Mouse (Mus musculus) CH12.LX (cell line): ENCODE results near the gene Phc1. TPM values are rescaled to one million over a fixed set of nuclear protein-coding genes. Genes with fewer than 3 reads are reported as not detected.

ENCODE experiments used
- DNase-seq: peaks from one replicate; pipeline ENCODE4 v3.0.0-alpha.2; 2013; ENCODE audit errors: extremely low read depth
- H3K27ac ChIP-seq: 2 replicates; pipeline ENCODE4 v1.5.1; 2012; ENCODE audit warnings: low read depth, mild to moderate bottlenecking, control low read depth, moderate library complexity; ENCODE audit not compliant: insufficient read depth
- H3K27me3 ChIP-seq: replicated peaks from 2 replicates; pipeline ENCODE3; 2012; ENCODE audit warnings: inconsistent platforms
- H3K36me3 ChIP-seq, 2 experiments: replicated peaks in 1 of 2; 2 replicates each; pipeline versions ENCODE3 to v1.6.1; 2012; ENCODE audit warnings: inconsistent platforms in 1 of 2, low read length in 1 of 2, mild to moderate bottlenecking in 1 of 2, mixed read lengths in 1 of 2, moderate library complexity in 1 of 2; ENCODE audit not compliant: control insufficient read depth in 1 of 2, insufficient read depth in 1 of 2
- H3K4me1 ChIP-seq, 2 experiments: 2 replicates each; pipeline ENCODE4 v1.6.1; 2012; ENCODE audit warnings: inconsistent platforms in 1 of 2, moderate library complexity in 1 of 2; ENCODE audit not compliant: insufficient read depth in 2 of 2, control insufficient read depth in 1 of 2
- H3K4me2 ChIP-seq: 2 replicates; pipeline ENCODE4 v1.6.1; 2012; ENCODE audit warnings: low read depth, mild to moderate bottlenecking, control low read depth; ENCODE audit not compliant: poor library complexity, insufficient read depth, severe bottlenecking
- H3K4me3 ChIP-seq, 3 experiments: fragments of 150-350 bp in 1 of 3; sonication (generic) in 1 of 3; replicated peaks in 1 of 3; 2 replicates each; pipeline versions ENCODE3 to v1.5.1; 2011 to 2012; ENCODE audit warnings: low read depth in 2 of 3, low read length in 2 of 3, mild to moderate bottlenecking in 2 of 3, moderate library complexity in 2 of 3, control low read depth in 1 of 3, improper control_type of control experiment in 1 of 3, inconsistent platforms in 1 of 3, mixed read lengths in 1 of 3; ENCODE audit not compliant: poor library complexity in 1 of 3
- H3K79me2 ChIP-seq: replicated peaks from 2 replicates; pipeline ENCODE4 v1.6.1; 2012; ENCODE audit warnings: mild to moderate bottlenecking, moderate library complexity; ENCODE audit not compliant: control insufficient read depth, poor library complexity, insufficient read depth, severe bottlenecking; ENCODE audit errors: extremely low read depth
- H3K9ac ChIP-seq: 2 replicates; pipeline ENCODE4 v1.6.1; 2012; ENCODE audit warnings: low read depth, mild to moderate bottlenecking, control low read depth, moderate library complexity; ENCODE audit not compliant: insufficient read depth
- H3K9me3 ChIP-seq: replicated peaks from 2 replicates; pipeline ENCODE3; 2012; ENCODE audit warnings: low read length, inconsistent platforms, mixed read lengths
- BHLHE40 ChIP-seq: IDR thresholded peaks from 2 replicates; pipeline ENCODE4 v1.6.1; 2011; ENCODE audit warnings: mild to moderate bottlenecking, low read depth, low read length, improper control_type of control experiment
- CHD1 ChIP-seq: IDR thresholded peaks from 2 replicates; pipeline ENCODE4 v1.6.1; 2012; ENCODE audit warnings: low read depth, low read length, improper control_type of control experiment, inconsistent platforms
- CHD2 ChIP-seq: IDR thresholded peaks from 2 replicates; pipeline ENCODE4 v1.6.1; 2011; ENCODE audit warnings: low read length, improper control_type of control experiment
- E2F4 ChIP-seq: IDR thresholded peaks from 2 replicates; pipeline ENCODE4 v1.6.1; 2011; ENCODE audit warnings: low read depth, low read length, improper control_type of control experiment; ENCODE audit not compliant: insufficient replicate concordance
- ELF1 ChIP-seq: IDR thresholded peaks from 2 replicates; pipeline ENCODE4 v1.6.1; 2014; ENCODE audit warnings: low read depth, mild to moderate bottlenecking, inconsistent platforms, low read length, improper control_type of control experiment
- ETS1 ChIP-seq: conservative IDR thresholded peaks from 2 replicates; pipeline ENCODE4 v1.6.1; 2012; ENCODE audit warnings: low read depth, mild to moderate bottlenecking, inconsistent platforms, low read length, improper control_type of control experiment, moderate library complexity
- GABPA ChIP-seq: IDR thresholded peaks from 2 replicates; pipeline ENCODE4 v1.6.1; 2012; ENCODE audit warnings: low read depth, low read length, improper control_type of control experiment, inconsistent platforms; ENCODE audit not compliant: insufficient replicate concordance
- JUN ChIP-seq: IDR thresholded peaks from 2 replicates; pipeline ENCODE4 v1.6.1; 2011; ENCODE audit warnings: low read depth, mild to moderate bottlenecking, low read length, improper control_type of control experiment, moderate library complexity; ENCODE audit not compliant: insufficient read depth
- JUND ChIP-seq: conservative IDR thresholded peaks from 2 replicates; pipeline ENCODE4 v1.6.1; 2011; ENCODE audit warnings: low read depth, low read length, improper control_type of control experiment
- KAT2A ChIP-seq: IDR thresholded peaks from 2 replicates; pipeline ENCODE4 v1.6.1; 2012; ENCODE audit warnings: low read length, improper control_type of control experiment, inconsistent platforms; ENCODE audit not compliant: insufficient replicate concordance
- MAFK ChIP-seq: IDR thresholded peaks from 2 replicates; pipeline ENCODE4 v1.6.1; 2011; ENCODE audit warnings: low read length, improper control_type of control experiment; ENCODE audit not compliant: insufficient replicate concordance
- MAX ChIP-seq: IDR thresholded peaks from 2 replicates; pipeline ENCODE4 v1.6.1; 2011; ENCODE audit warnings: low read length, improper control_type of control experiment
- MAZ ChIP-seq: IDR thresholded peaks from 2 replicates; pipeline ENCODE4 v1.6.1; 2012; ENCODE audit warnings: low read depth, mild to moderate bottlenecking, inconsistent platforms, low read length, improper control_type of control experiment, moderate library complexity
- MEF2A ChIP-seq: IDR thresholded peaks from 2 replicates; pipeline ENCODE4 v1.6.1; 2014; ENCODE audit warnings: low read depth, mild to moderate bottlenecking, inconsistent platforms, low read length, improper control_type of control experiment, borderline replicate concordance
- MXI1 ChIP-seq: IDR thresholded peaks from 2 replicates; pipeline ENCODE4 v1.6.1; 2011; ENCODE audit warnings: mild to moderate bottlenecking, low read depth, low read length, improper control_type of control experiment
- MYC ChIP-seq: IDR thresholded peaks from 2 replicates; pipeline ENCODE4 v1.6.1; 2011; ENCODE audit warnings: low read depth, mild to moderate bottlenecking, improper control_type of control experiment, low read length
- NELFE ChIP-seq: IDR thresholded peaks from 2 replicates; pipeline ENCODE4 v1.6.1; 2011; ENCODE audit warnings: low read depth, low read length, improper control_type of control experiment
- NRF1 ChIP-seq: IDR thresholded peaks from 2 replicates; pipeline ENCODE4 v1.6.1; 2014; ENCODE audit warnings: low read depth, mild to moderate bottlenecking, inconsistent platforms, low read length, improper control_type of control experiment, moderate library complexity
- PAX5 ChIP-seq: IDR thresholded peaks from 2 replicates; pipeline ENCODE4 v1.6.1; 2012; ENCODE audit warnings: low read length, inconsistent platforms, mixed read lengths
- POLR2A ChIP-seq: IDR thresholded peaks from 2 replicates; pipeline ENCODE4 v1.6.1; 2011; ENCODE audit warnings: low read depth, mild to moderate bottlenecking, improper control_type of control experiment, low read length
- POLR2AphosphoS2 ChIP-seq: IDR thresholded peaks from 2 replicates; pipeline ENCODE4 v1.6.1; 2011; ENCODE audit warnings: low read depth, low read length, improper control_type of control experiment
- RAD21 ChIP-seq: IDR thresholded peaks from 2 replicates; pipeline ENCODE4 v1.6.1; 2011; ENCODE audit warnings: low read depth, mild to moderate bottlenecking, low read length, improper control_type of control experiment, moderate library complexity
- RCOR1 ChIP-seq: conservative IDR thresholded peaks from 2 replicates; pipeline ENCODE4 v1.6.1; 2012; ENCODE audit warnings: low read depth, mild to moderate bottlenecking, inconsistent platforms, low read length, improper control_type of control experiment
- SIN3A ChIP-seq: IDR thresholded peaks from 2 replicates; pipeline ENCODE4 v1.6.1; 2012; ENCODE audit warnings: low read length, improper control_type of control experiment, inconsistent platforms
- SMC3 ChIP-seq: IDR thresholded peaks from 2 replicates; pipeline ENCODE4 v1.6.1; 2011; ENCODE audit warnings: low read depth, low read length, improper control_type of control experiment
- TCF12 ChIP-seq: IDR thresholded peaks from 2 replicates; pipeline ENCODE4 v1.6.1; 2014; ENCODE audit warnings: low read depth, mild to moderate bottlenecking, inconsistent platforms, low read length, improper control_type of control experiment
- USF1 ChIP-seq: IDR thresholded peaks from 2 replicates; pipeline ENCODE4 v1.6.1; 2014; ENCODE audit warnings: low read depth, mild to moderate bottlenecking, inconsistent platforms, low read length, improper control_type of control experiment
- ZC3H11A ChIP-seq: IDR thresholded peaks from 2 replicates; pipeline ENCODE4 v1.6.1; 2012; ENCODE audit warnings: low read depth, mild to moderate bottlenecking, inconsistent platforms, low read length, improper control_type of control experiment
- ZKSCAN1 ChIP-seq: IDR thresholded peaks from 2 replicates; pipeline ENCODE4 v1.6.1; 2012; ENCODE audit warnings: low read depth, inconsistent platforms, low read length, improper control_type of control experiment, borderline replicate concordance
- ZMIZ1 ChIP-seq: IDR thresholded peaks from 2 replicates; pipeline ENCODE4 v1.6.1; 2012; ENCODE audit warnings: low read depth, mild to moderate bottlenecking, inconsistent platforms, low read length, improper control_type of control experiment
- dilution Hi-C: fragments of 300-500 bp; cut with MboI; formaldehyde crosslinking; loops from 2 replicates; pipeline ENCODE4 v1.14.3; 2020; ENCODE audit warnings: low sequenced_read_pairs; ENCODE audit not compliant: extremely low pct_unique_long_range_greater_than_20kb, extremely low pct_ligation_motif_present
- in situ Hi-C: fragments of 300-500 bp; cut with MboI; formaldehyde crosslinking; loops from 3 replicates; pipeline ENCODE4 v1.14.3; 2019; ENCODE audit warnings: low sequenced_read_pairs, low pct_ligation_motif_present, low pct_unique_long_range_greater_than_20kb, mixed read lengths
- polyA plus RNA-seq: library from polyadenylated mRNA; unstranded; fragments of >175 nt; gene quantifications from 2 replicates; pipeline ENCODE4 v1.2.1, GENCODE M21; 2012; ENCODE audit warnings: low read depth; ENCODE audit not compliant: insufficient read length
- total RNA-seq, 2 experiments: library from RNA; depleted of rRNA; stranded (reverse); fragments of 300-350 nt in 1 of 2; fragments of >200 nt in 1 of 2; gene quantifications; 2 replicates each; pipeline ENCODE4 v1.2.3; 2012 to 2014

Phc1 gene
- total and polyA plus RNA-seq, 3 experiments: 2.9 to 13.8 (median 6.5) TPM

GRCm38 (mm10) chr6:122294290-122294689, 46.1 kb downstream of the Phc1 start:
- dilution Hi-C loops: no loop called here
- H3K9ac ChIP-seq: peak overlapping the region; percentile 68; the same call in 1 of the 2 replicates
- peaks cover 18 to 50% of the 10 kb centered on the region in 2 experiments for H3K4me1 ChIP-seq
- H3K36me3 ChIP-seq: no peaks in the 10 kb centered on the region
- no peak for TF ChIP-seq TCF12
- no peak for TF ChIP-seq ZKSCAN1
- no peak for TF ChIP-seq MYC
- TF ChIP-seq CHD1: peak; percentile 95
- TF ChIP-seq JUND: no peak
- 0 out of 2 replicates have a peak, but pooled peaks have one; percentile 39 for TF ChIP-seq MXI1
- no peak for TF ChIP-seq CHD2
- TF ChIP-seq ELF1: peak; percentile 46; the same call in 1 of the 2 replicates
- TF ChIP-seq SMC3: no peak
- no peak for TF ChIP-seq USF1
- TF ChIP-seq ZC3H11A: no peak
- no peak for TF ChIP-seq NRF1
- no peak for TF ChIP-seq POLR2AphosphoS2
- TF ChIP-seq NELFE: 0 out of 2 replicates have a peak, but pooled peaks have one; percentile 23
- TF ChIP-seq JUN: no peak
- 0 out of 2 replicates have a peak, but pooled peaks have one; percentile 25 for TF ChIP-seq RCOR1
- TF ChIP-seq BHLHE40: 0 out of 2 replicates have a peak, but pooled peaks have one; percentile 4
- no peak for TF ChIP-seq PAX5
- peak; percentile 55; the same call in 1 of the 2 replicates for TF ChIP-seq MAZ
- TF ChIP-seq RAD21: no peak
- TF ChIP-seq MAFK: no peak
- TF ChIP-seq E2F4: no peak
- no peak for TF ChIP-seq GABPA
- TF ChIP-seq POLR2A: no peak
- TF ChIP-seq ZMIZ1: no peak
- TF ChIP-seq MEF2A: no peak
- TF ChIP-seq ETS1: no peak
- TF ChIP-seq MAX: no peak
- TF ChIP-seq KAT2A: no peak
- TF ChIP-seq SIN3A: peak; percentile 5; the same call in 1 of the 2 replicates
- H3K9me3 ChIP-seq: no peaks in the 10 kb centered on the region
- H3K4me2 ChIP-seq: peak overlapping the region; percentile 52
- peak overlapping the region; percentile 98 for H3K27ac ChIP-seq
- DNase-seq: peak; percentile 63
- H3K27me3 ChIP-seq: no peaks in the 10 kb centered on the region
- peak overlapping the region in 1 of 3 experiments; percentile 39 for H3K4me3 ChIP-seq
- in situ Hi-C loops: no loop called here
- peaks cover 5% of the 10 kb centered on the region; the same call in 1 of the 2 replicates for H3K79me2 ChIP-seq
